Mouse (Mus musculus) CH12.LX (cell line): ENCODE measurements around the gene Arl15.

ENCODE experiments used
- CTCF ChIP-seq, 2 experiments: IDR thresholded peaks in 1 of 2; conservative IDR thresholded peaks in 1 of 2; 2 replicates each; pipeline ENCODE4 v1.5.1; 2011 to 2012; ENCODE audit warnings: low read depth in 2 of 2, low read length in 2 of 2, improper control_type of control experiment in 1 of 2, inconsistent platforms in 1 of 2, mild to moderate bottlenecking in 1 of 2, moderate library complexity in 1 of 2
- RAD21 ChIP-seq: IDR thresholded peaks from 2 replicates; pipeline ENCODE4 v1.6.1; 2011; ENCODE audit warnings: low read depth, mild to moderate bottlenecking, low read length, improper control_type of control experiment, moderate library complexity
- USF1 ChIP-seq: IDR thresholded peaks from 2 replicates; pipeline ENCODE4 v1.6.1; 2014; ENCODE audit warnings: low read depth, mild to moderate bottlenecking, inconsistent platforms, low read length, improper control_type of control experiment

- TF ChIP-seq CTCF (conservative IDR thresholded peaks at IDR 0.05 in 1 of 2, IDR thresholded peaks at IDR 0.05 in 1 of 2; ENCODE audit: low read depth in 2 of 2, low read length in 2 of 2) (no peak), USF1 (no peak), RAD21 (no peak)
Measured at GRCm38 (mm10) chr13:113990247-113990646, 195.9 kb downstream of the Arl15 start.
